Mouse (Mus musculus): Measurements from ENCODE around the gene Smg7. TPM values are rescaled to one million over a fixed set of nuclear protein-coding genes. Genes with fewer than 3 reads are reported as not detected.

Gene Smg7
- 21.5 and 23.2 TPM in 2 replicates for polyA plus RNA-seq (2015; fragmentation: Nextera tagmentation; extraction: Ambion mirVana)

GRCm38 (mm10) chr1:152901765-152902664, at the start of gene Smg7:
TSS of gene Smg7 (minus strand) at chr1:152902646.
- no peaks in the 10 kb centered on the region for H3K36me3 ChIP-seq (ENCODE audit: control insufficient read depth, insufficient read depth)
- H3K9ac ChIP-seq (ENCODE audit: low read length), result peak within 1 kb of the TSS; percentile 98
- H3K4me2 ChIP-seq (ENCODE audit: low read depth, low read length), result peak within 1 kb of the TSS; percentile 97
- no peaks in the 10 kb centered on the region for H3K9me3 ChIP-seq (replicated peaks; ENCODE audit: control insufficient read depth, low read length)
- H3K27ac ChIP-seq (ENCODE audit: low read length), result peak within 1 kb of the TSS; percentile 99
- peak within 1 kb of the TSS; percentile 95 for H3K4me3 ChIP-seq (ENCODE audit: low read length)
- under 1% methylated on average over 80 of the region's 93 CpGs for WGBS
- no peaks in the 10 kb centered on the region for H3K27me3 ChIP-seq (ENCODE audit: control insufficient read depth, insufficient read depth, low read length)
- ATAC-seq (replicated peaks; ENCODE audit: extremely low read depth, insufficient read depth, low FRiP score), result peak; percentile 38
- peaks cover 14% of the 10 kb centered on the region for H3K4me1 ChIP-seq (ENCODE audit: control insufficient read depth, insufficient read depth, low read length)

- H3K27ac ChIP-seq (ENCODE audit: low read length), result no peak overlapping the region
- WGBS, result 56% methylated on average over 4 of the region's 4 CpGs
- no peak for ATAC-seq (replicated peaks; ENCODE audit: extremely low read depth, insufficient read depth, low FRiP score)
Measured at GRCm38 (mm10) chr1:152942977-152943376, 40.5 kb upstream of the Smg7 start.

GRCm38 (mm10) chr1:152936365-152936764, 33.9 kb upstream of the Smg7 start:
- Histone ChIP-seq H3K9ac (ENCODE audit: low read length) (no peak overlapping the region), H3K27ac (ENCODE audit: low read length) (no peak overlapping the region), H3K4me1 (ENCODE audit: control insufficient read depth, insufficient read depth, low read length) (no peaks in the 10 kb centered on the region), H3K4me2 (ENCODE audit: low read depth, low read length) (no peak overlapping the region), H3K9me3 (replicated peaks; ENCODE audit: control insufficient read depth, low read length) (no peaks in the 10 kb centered on the region), H3K36me3 (ENCODE audit: control insufficient read depth, insufficient read depth) (no peaks in the 10 kb centered on the region), H3K27me3 (ENCODE audit: control insufficient read depth, insufficient read depth, low read length) (no peaks in the 10 kb centered on the region), H3K4me3 (ENCODE audit: low read length) (no peak overlapping the region)
- ATAC-seq (replicated peaks; ENCODE audit: extremely low read depth, insufficient read depth, low FRiP score), result no peak
- 58% methylated on average over 5 of the region's 5 CpGs for WGBS

More at GRCm38 (mm10) chr1:152942977-152943376, 40.5 kb upstream of the Smg7 start:
- Histone ChIP-seq H3K9me3 (replicated peaks; ENCODE audit: control insufficient read depth, low read length) (no peaks in the 10 kb centered on the region), H3K36me3 (ENCODE audit: control insufficient read depth, insufficient read depth) (no peaks in the 10 kb centered on the region), H3K9ac (ENCODE audit: low read length) (no peak overlapping the region), H3K4me3 (ENCODE audit: low read length) (no peak overlapping the region), H3K27me3 (ENCODE audit: control insufficient read depth, insufficient read depth, low read length) (no peaks in the 10 kb centered on the region), H3K4me1 (ENCODE audit: control insufficient read depth, insufficient read depth, low read length) (no peaks in the 10 kb centered on the region), H3K4me2 (ENCODE audit: low read depth, low read length) (no peak overlapping the region)

GRCm38 (mm10) chr1:152935476-152935875, 33.0 kb upstream of the Smg7 start:
- Histone ChIP-seq H3K9me3 (replicated peaks; ENCODE audit: control insufficient read depth, low read length) (no peaks in the 10 kb centered on the region), H3K27me3 (ENCODE audit: control insufficient read depth, insufficient read depth, low read length) (no peaks in the 10 kb centered on the region), H3K27ac (ENCODE audit: low read length) (no peak overlapping the region), H3K9ac (ENCODE audit: low read length) (no peak overlapping the region), H3K4me1 (ENCODE audit: control insufficient read depth, insufficient read depth, low read length) (no peaks in the 10 kb centered on the region), H3K4me2 (ENCODE audit: low read depth, low read length) (no peak overlapping the region), H3K36me3 (ENCODE audit: control insufficient read depth, insufficient read depth) (no peaks in the 10 kb centered on the region), H3K4me3 (ENCODE audit: low read length) (no peak overlapping the region)
- 77% methylated on average over 6 of the region's 6 CpGs for WGBS
- no peak for ATAC-seq (replicated peaks; ENCODE audit: extremely low read depth, insufficient read depth, low FRiP score)

- ATAC-seq (replicated peaks; ENCODE audit: extremely low read depth, insufficient read depth, low FRiP score), result no peak
- 55% methylated on average over 11 of the region's 11 CpGs for WGBS
- Histone ChIP-seq H3K4me2 (ENCODE audit: low read depth, low read length) (no peak overlapping the region), H3K4me1 (ENCODE audit: control insufficient read depth, insufficient read depth, low read length) (no peaks in the 10 kb centered on the region), H3K27me3 (ENCODE audit: control insufficient read depth, insufficient read depth, low read length) (no peaks in the 10 kb centered on the region), H3K9ac (ENCODE audit: low read length) (no peak overlapping the region), H3K9me3 (replicated peaks; ENCODE audit: control insufficient read depth, low read length) (no peaks in the 10 kb centered on the region), H3K36me3 (ENCODE audit: control insufficient read depth, insufficient read depth) (no peaks in the 10 kb centered on the region), H3K27ac (ENCODE audit: low read length) (no peak overlapping the region), H3K4me3 (ENCODE audit: low read length) (no peak overlapping the region)
Measured at GRCm38 (mm10) chr1:152933962-152934361, 31.5 kb upstream of the Smg7 start.

GRCm38 (mm10) chr1:152921786-152922185, 19.3 kb upstream of the Smg7 start:
- whole genome bisulfite sequencing, result 76% methylated on average over 3 of the region's 3 CpGs
- no peaks in the 10 kb centered on the region for H3K4me1 ChIP-seq (ENCODE audit: control insufficient read depth, insufficient read depth, low read length)

GRCm38 (mm10) chr1:152917626-152918025, 15.2 kb upstream of the Smg7 start:
- no peak overlapping the region for H3K4me2 ChIP-seq (ENCODE audit: low read depth, low read length)
- H3K27ac ChIP-seq (ENCODE audit: low read length), result no peak overlapping the region
- WGBS, result 75% methylated on average over 4 of the region's 4 CpGs
- H3K9ac ChIP-seq (ENCODE audit: low read length), result no peak overlapping the region
- H3K27me3 ChIP-seq (ENCODE audit: control insufficient read depth, insufficient read depth, low read length), result no peaks in the 10 kb centered on the region
- ATAC-seq (replicated peaks; ENCODE audit: extremely low read depth, insufficient read depth, low FRiP score), result no peak
- no peaks in the 10 kb centered on the region for H3K9me3 ChIP-seq (replicated peaks; ENCODE audit: control insufficient read depth, low read length)
- H3K36me3 ChIP-seq (ENCODE audit: control insufficient read depth, insufficient read depth), result no peaks in the 10 kb centered on the region
- no peak overlapping the region for H3K4me3 ChIP-seq (ENCODE audit: low read length)
- no peaks in the 10 kb centered on the region for H3K4me1 ChIP-seq (ENCODE audit: control insufficient read depth, insufficient read depth, low read length)

More at GRCm38 (mm10) chr1:152921786-152922185, 19.3 kb upstream of the Smg7 start:
- Histone ChIP-seq H3K27ac (ENCODE audit: low read length) (no peak overlapping the region), H3K9ac (ENCODE audit: low read length) (no peak overlapping the region), H3K4me2 (ENCODE audit: low read depth, low read length) (no peak overlapping the region), H3K36me3 (ENCODE audit: control insufficient read depth, insufficient read depth) (no peaks in the 10 kb centered on the region), H3K27me3 (ENCODE audit: control insufficient read depth, insufficient read depth, low read length) (no peaks in the 10 kb centered on the region), H3K4me3 (ENCODE audit: low read length) (no peak overlapping the region), H3K9me3 (replicated peaks; ENCODE audit: control insufficient read depth, low read length) (no peaks in the 10 kb centered on the region)
- ATAC-seq (replicated peaks; ENCODE audit: extremely low read depth, insufficient read depth, low FRiP score), result no peak

GRCm38 (mm10) chr1:152916936-152917335, 14.5 kb upstream of the Smg7 start:
- ATAC-seq (replicated peaks; ENCODE audit: extremely low read depth, insufficient read depth, low FRiP score), result no peak
- Histone ChIP-seq H3K36me3 (ENCODE audit: control insufficient read depth, insufficient read depth) (no peaks in the 10 kb centered on the region), H3K4me2 (ENCODE audit: low read depth, low read length) (no peak overlapping the region), H3K4me3 (ENCODE audit: low read length) (no peak overlapping the region), H3K9ac (ENCODE audit: low read length) (no peak overlapping the region), H3K27ac (ENCODE audit: low read length) (no peak overlapping the region), H3K27me3 (ENCODE audit: control insufficient read depth, insufficient read depth, low read length) (no peaks in the 10 kb centered on the region), H3K9me3 (replicated peaks; ENCODE audit: control insufficient read depth, low read length) (no peaks in the 10 kb centered on the region), H3K4me1 (ENCODE audit: control insufficient read depth, insufficient read depth, low read length) (no peaks in the 10 kb centered on the region)
- WGBS, result 46% methylated on average over 5 of the region's 5 CpGs

- Histone ChIP-seq H3K27ac (ENCODE audit: low read length) (no peak overlapping the region), H3K9me3 (replicated peaks; ENCODE audit: control insufficient read depth, low read length) (no peaks in the 10 kb centered on the region), H3K27me3 (ENCODE audit: control insufficient read depth, insufficient read depth, low read length) (no peaks in the 10 kb centered on the region), H3K4me2 (ENCODE audit: low read depth, low read length) (no peak overlapping the region), H3K36me3 (ENCODE audit: control insufficient read depth, insufficient read depth) (no peaks in the 10 kb centered on the region), H3K9ac (ENCODE audit: low read length) (no peak overlapping the region), H3K4me1 (ENCODE audit: control insufficient read depth, insufficient read depth, low read length) (no peaks in the 10 kb centered on the region), H3K4me3 (ENCODE audit: low read length) (no peak overlapping the region)
- WGBS, result 63% methylated on average over 5 of the region's 5 CpGs
- no peak for ATAC-seq (replicated peaks; ENCODE audit: extremely low read depth, insufficient read depth, low FRiP score)
Measured at GRCm38 (mm10) chr1:152915766-152916165, 13.3 kb upstream of the Smg7 start.
